Mouse (Mus musculus) lung, embryonic 16.5 days (tissue): ENCODE results near the gene Sart3. TPM values are rescaled to one million over a fixed set of nuclear protein-coding genes. Genes with fewer than 3 reads are reported as not detected.

ENCODE experiments used
- ATAC-seq: fragments of 200-750 bp; cut with Nextera tagmentation; 2 replicates; pipeline ENCODE4 v1.8.0; 2017; ENCODE audit warnings: low read depth, mild to moderate bottlenecking, moderate library complexity
- H3K27ac ChIP-seq: fragments of 300-500 bp; sonication (generic); 2 replicates; pipeline ENCODE4 v1.5.1; 2014; ENCODE audit warnings: mild to moderate bottlenecking, control low read depth, low read length
- H3K27me3 ChIP-seq: fragments of 300-500 bp; sonication (generic); 2 replicates; pipeline ENCODE4 v1.6.1; 2014; ENCODE audit warnings: low read depth, low read length, mixed read lengths; ENCODE audit not compliant: control insufficient read depth, insufficient read depth
- H3K36me3 ChIP-seq: fragments of 300-500 bp; sonication (generic); 2 replicates; pipeline ENCODE4 v1.6.1; 2014; ENCODE audit warnings: low read length; ENCODE audit not compliant: control insufficient read depth, insufficient read depth
- H3K4me1 ChIP-seq: fragments of 300-500 bp; sonication (generic); replicated peaks from 2 replicates; pipeline ENCODE4 v1.6.1; 2014; ENCODE audit warnings: low read length, mixed read lengths; ENCODE audit not compliant: control insufficient read depth, insufficient read depth
- H3K4me2 ChIP-seq: fragments of 300-500 bp; sonication (generic); 2 replicates; pipeline ENCODE4 v1.6.1; 2014; ENCODE audit warnings: low read depth, low read length, control low read depth
- H3K4me3 ChIP-seq: fragments of 300-500 bp; sonication (generic); 2 replicates; pipeline ENCODE4 v1.5.1; 2014; ENCODE audit warnings: mild to moderate bottlenecking, low read length, control low read depth
- H3K9ac ChIP-seq: fragments of 300-500 bp; sonication (generic); 2 replicates; pipeline ENCODE4 v1.6.1; 2014; ENCODE audit warnings: low read length, control low read depth
- H3K9me3 ChIP-seq: fragments of 300-500 bp; sonication (generic); 2 replicates; pipeline ENCODE4 v1.6.1; 2016; ENCODE audit warnings: low read length; ENCODE audit not compliant: control insufficient read depth
- WGBS: fragments of 180-500 bp; shearing (Covaris S2); extraction: QIAGEN DNeasy Blood & Tissue Kit; methylation state at CpG from one replicate; pipeline ENCODE4 v1.1.7; 2014; 5-methylcytosine and 5-hydroxymethylcytosine counted together
- polyA plus RNA-seq: library from polyadenylated mRNA; unstranded; fragments of >200 nt; fragmentation: Nextera tagmentation; extraction: Ambion mirVana; gene quantifications from 2 replicates; pipeline ENCODE4 v1.2.1, GENCODE M21; 2015

The Sart3 gene
- polyA plus RNA-seq, 1 experiment from 2014 or later: 42.5 TPM

GRCm38 (mm10) chr5:113694415-113694814 is 77.9 kb downstream of the Sart3 start:
- Histone ChIP-seq H3K4me2 (no peak overlapping the region), H3K4me3 (no peak overlapping the region), H3K4me1 (no peaks in the 10 kb centered on the region; the same call in 1 of the 2 replicates), H3K36me3 (no peaks in the 10 kb centered on the region), H3K9me3 (no peaks in the 10 kb centered on the region), H3K9ac (no peak overlapping the region), H3K27ac (no peak overlapping the region), H3K27me3 (no peaks in the 10 kb centered on the region)
- no peak for ATAC-seq
- WGBS: 50% methylated on average over 5 of the region's 5 CpGs

- H3K27me3 ChIP-seq: no peaks in the 10 kb centered on the region
- H3K36me3 ChIP-seq: no peaks in the 10 kb centered on the region
- no peak overlapping the region for H3K9ac ChIP-seq
- no peaks in the 10 kb centered on the region for H3K9me3 ChIP-seq
- H3K4me1 ChIP-seq: no peaks in the 10 kb centered on the region; the same call in 1 of the 2 replicates
- 51% methylated on average over 4 of the region's 4 CpGs for WGBS
- no peak for ATAC-seq
- no peak overlapping the region for H3K4me3 ChIP-seq
- no peak overlapping the region for H3K27ac ChIP-seq
- H3K4me2 ChIP-seq: no peak overlapping the region
Observed at GRCm38 (mm10) chr5:113694000-113694399, 78.3 kb downstream of the Sart3 start.

- Histone ChIP-seq H3K27ac (no peak overlapping the region), H3K9ac (no peak overlapping the region), H3K4me1 (no peaks in the 10 kb centered on the region; the same call in 1 of the 2 replicates), H3K27me3 (no peaks in the 10 kb centered on the region), H3K36me3 (no peaks in the 10 kb centered on the region), H3K9me3 (no peaks in the 10 kb centered on the region), H3K4me3 (no peak overlapping the region), H3K4me2 (no peak overlapping the region)
- no peak for ATAC-seq
- WGBS: 85% methylated on average over 8 of the region's 8 CpGs
Observed at GRCm38 (mm10) chr5:113693196-113693755, 79.0 kb downstream of the Sart3 start.

Other genes with a start within 250 kb of the Sart3 start
- 14.0 and 17.9 TPM in 2 replicates for gene Cmklr1, start 122.1 kb downstream of the Sart3 start, polyA plus RNA-seq
- gene 1700069L16Rik, start 47.7 kb downstream of the Sart3 start, polyA plus RNA-seq: not detected in 2 replicates
- gene Ficd, start 36.7 kb downstream of the Sart3 start, polyA plus RNA-seq: 6.4 and 6.9 TPM in 2 replicates
- gene Iscu, start 238 bp upstream of the Sart3 start, polyA plus RNA-seq: 104 and 114 TPM in 2 replicates
- gene Tmem119, start 28.0 kb upstream of the Sart3 start, polyA plus RNA-seq: 49.9 and 51.1 TPM in 2 replicates
- 7.4 and 9.5 TPM in 2 replicates for gene Selplg, start 60.1 kb upstream of the Sart3 start, polyA plus RNA-seq
- 131 and 138 TPM in 2 replicates for gene Coro1c, start 136.2 kb upstream of the Sart3 start, polyA plus RNA-seq
- 13.2 and 15.1 TPM in 2 replicates for gene Ssh1, start 221.4 kb upstream of the Sart3 start, polyA plus RNA-seq
- not detected in 2 replicates for gene Dao, start 231.2 kb upstream of the Sart3 start, polyA plus RNA-seq